In the genomic region with DNA sequence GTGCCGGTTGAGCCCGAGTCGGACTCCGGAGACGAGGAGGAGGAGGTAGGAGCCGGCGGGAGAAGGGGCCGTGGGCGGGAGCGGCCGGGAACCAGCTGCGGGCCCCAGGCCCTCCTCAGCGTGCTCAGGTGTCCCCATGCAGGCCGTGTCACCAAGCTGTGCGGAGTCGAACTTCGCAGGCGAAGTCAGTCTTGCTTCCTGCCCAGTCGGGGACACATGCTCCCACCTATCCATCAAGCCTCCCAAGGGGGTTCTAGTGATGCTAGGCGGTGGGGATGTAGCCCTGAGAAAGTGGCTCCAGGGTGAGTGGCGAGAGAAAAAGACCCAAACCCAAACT, we compare ENCODE assay signal across 7 mouse cellular contexts. TPM values are rescaled to one million over a fixed set of nuclear protein-coding genes. Genes with fewer than 3 reads are reported as not detected.
A peak's percentile ranks its signal among the peaks of the same experiment; 100 is the strongest.
DNase-seq lines count a peak whose midpoint lies in the region; ATAC-seq and TF ChIP-seq lines count a peak whose summit lies in the region.

No protein-coding gene starts in this region.

- no peak for TF ChIP-seq CTCF in small intestine, adult 2 months (IDR thresholded peaks at IDR 0.05; ENCODE audit: extremely low read depth, insufficient read length, insufficient replicate concordance, low read depth, low read length)

- peak overlapping the region; percentile 90 for H3K4me3 ChIP-seq in lung, embryonic 15.5 days
- H3K4me3 ChIP-seq in embryonic facial prominence, embryonic 15.5 days (replicated peaks), result peak overlapping the region; percentile 82
- peak overlapping the region; percentile 79 for H3K4me3 ChIP-seq in limb, embryonic 10.5 days
- peak overlapping the region; percentile 83 for H3K4me3 ChIP-seq in small intestine, adult 2 months (ENCODE audit: low read depth, low read length)

- peak; percentile 69; the same call in 1 of the 2 replicates for ATAC-seq in lung, embryonic 15.5 days (ENCODE audit: borderline replicate concordance, extremely low read depth, low FRiP score, low TSS enrichment)
- ATAC-seq in embryonic facial prominence, embryonic 15.5 days (ENCODE audit: insufficient number of reproducible peaks, low FRiP score, low TSS enrichment, low read depth), result peak; percentile 52

- no peak overlapping the region for H3K27ac ChIP-seq in lung, embryonic 15.5 days
- H3K27ac ChIP-seq in embryonic facial prominence, embryonic 15.5 days (replicated peaks), result peak overlapping the region; percentile 81; the same call in 1 of the 2 replicates
- H3K27ac ChIP-seq in limb, embryonic 10.5 days, result peak overlapping the region; percentile 86
- H3K27ac ChIP-seq in small intestine, adult 2 months (ENCODE audit: insufficient read depth, low read depth, low read length), result no peak overlapping the region

- H3K4me2 ChIP-seq in lung, embryonic 15.5 days, result peak overlapping the region; percentile 81
- H3K4me2 ChIP-seq in embryonic facial prominence, embryonic 15.5 days (replicated peaks), result peak overlapping the region; percentile 95

- no peak for DNase-seq in lung, postnatal 14 days
- DNase-seq in limb, embryonic 10.5 days (ENCODE audit: low spot score), result no peak
- no peak for DNase-seq in layer of hippocampus, postnatal 14 days (ENCODE audit: low spot score in 2 of 2)
- no peak for DNase-seq in right cerebral cortex, adult 2 months (ENCODE audit: low spot score in 2 of 2)

- under 1% methylated on average over 21 of the region's 21 CpGs for WGBS in lung, embryonic 15.5 days
- WGBS in embryonic facial prominence, embryonic 15.5 days, result 0% methylated on average over 21 of the region's 21 CpGs
- WGBS in limb, embryonic 10.5 days, result under 1% methylated on average over 21 of the region's 21 CpGs
- WGBS in small intestine, adult 2 months, result under 1% methylated on average over 21 of the region's 21 CpGs

- peaks cover 22% of the 10 kb centered on the region for H3K36me3 ChIP-seq in lung, embryonic 15.5 days
- peaks cover 27% of the 10 kb centered on the region for H3K36me3 ChIP-seq in embryonic facial prominence, embryonic 15.5 days
- H3K36me3 ChIP-seq in limb, embryonic 10.5 days, result peaks cover 40% of the 10 kb centered on the region
- peaks cover 15% of the 10 kb centered on the region for H3K36me3 ChIP-seq in small intestine, adult 2 months (ENCODE audit: control insufficient read depth, insufficient read depth, low read length)

- no peaks in the 10 kb centered on the region for H3K27me3 ChIP-seq in lung, embryonic 15.5 days
- no peaks in the 10 kb centered on the region for H3K27me3 ChIP-seq in embryonic facial prominence, embryonic 15.5 days
- no peaks in the 10 kb centered on the region for H3K27me3 ChIP-seq in limb, embryonic 10.5 days (ENCODE audit: low read depth, poor library complexity, severe bottlenecking)
- H3K27me3 ChIP-seq in small intestine, adult 2 months (ENCODE audit: control insufficient read depth, insufficient read depth, low read length), result no peaks in the 10 kb centered on the region

- no peak; the same call in 1 of the 2 replicates for TF ChIP-seq POLR2A in small intestine, adult 2 months (IDR thresholded peaks at IDR 0.05; ENCODE audit: low read depth, low read length)

- H3K9me3 ChIP-seq in lung, embryonic 15.5 days, result no peaks in the 10 kb centered on the region
- H3K9me3 ChIP-seq in embryonic facial prominence, embryonic 15.5 days (replicated peaks), result no peaks in the 10 kb centered on the region
- no peaks in the 10 kb centered on the region for H3K9me3 ChIP-seq in limb, embryonic 10.5 days (replicated peaks)

- H3K9ac ChIP-seq in lung, embryonic 15.5 days, result peak overlapping the region; percentile 76
- peak overlapping the region; percentile 87 for H3K9ac ChIP-seq in embryonic facial prominence, embryonic 15.5 days

- peaks cover 12% of the 10 kb centered on the region for H3K4me1 ChIP-seq in lung, embryonic 15.5 days
- peaks cover 19% of the 10 kb centered on the region for H3K4me1 ChIP-seq in embryonic facial prominence, embryonic 15.5 days
- H3K4me1 ChIP-seq in limb, embryonic 10.5 days, result peaks cover 20% of the 10 kb centered on the region
- peaks cover 6% of the 10 kb centered on the region for H3K4me1 ChIP-seq in small intestine, adult 2 months (ENCODE audit: control insufficient read depth, insufficient read depth, insufficient read length, low read length)

RNA-seq across cellular contexts. Expression of gene Ddx27, which starts 0.4 kb away (rescaled TPM):
- polyA plus RNA-seq in lung, embryonic 15.5 days (2015; fragmentation: Nextera tagmentation; extraction: Ambion mirVana), result 45.2 and 49.2 TPM in 2 replicates
- polyA plus RNA-seq in embryonic facial prominence, embryonic 15.5 days (2015; fragmentation: Nextera tagmentation; extraction: Ambion mirVana), result 44.3 and 47.6 TPM in 2 replicates
- 68.6 and 77.0 TPM in 2 replicates for polyA plus RNA-seq in limb, embryonic 10.5 days (2016; fragmentation: Nextera tagmentation; extraction: Ambion mirVana)
- 6.4 and 14.7 TPM in 2 replicates for polyA plus RNA-seq in small intestine, adult 2 months (2012; rRNA removed)
- 10 to 100 TPM; 29.3 to 30.1 TPM for total RNA-seq in layer of hippocampus, postnatal 14 days (2021)

RNA-seq across cellular contexts. Expression of gene Stau1, which starts 19.3 kb away (rescaled TPM):
- polyA plus RNA-seq in lung, embryonic 15.5 days (2015; fragmentation: Nextera tagmentation; extraction: Ambion mirVana), result 77.4 and 85.7 TPM in 2 replicates
- polyA plus RNA-seq in embryonic facial prominence, embryonic 15.5 days (2015; fragmentation: Nextera tagmentation; extraction: Ambion mirVana), result 96.9 and 97.3 TPM in 2 replicates
- polyA plus RNA-seq in limb, embryonic 10.5 days (2016; fragmentation: Nextera tagmentation; extraction: Ambion mirVana), result 87.9 and 98.3 TPM in 2 replicates
- 5.3 and 9.8 TPM in 2 replicates for polyA plus RNA-seq in small intestine, adult 2 months (2012; rRNA removed)
- total RNA-seq in layer of hippocampus, postnatal 14 days (2021), result 10 to 100 TPM; 69.5 to 70.3 TPM

RNA-seq across cellular contexts. Expression of gene Znfx1, which starts 47.5 kb away (rescaled TPM):
- 6.8 and 7.6 TPM in 2 replicates for polyA plus RNA-seq in lung, embryonic 15.5 days (2015; fragmentation: Nextera tagmentation; extraction: Ambion mirVana)
- polyA plus RNA-seq in embryonic facial prominence, embryonic 15.5 days (2015; fragmentation: Nextera tagmentation; extraction: Ambion mirVana), result 8.8 and 9.5 TPM in 2 replicates
- polyA plus RNA-seq in limb, embryonic 10.5 days (2016; fragmentation: Nextera tagmentation; extraction: Ambion mirVana), result 5.0 and 5.1 TPM in 2 replicates
- 21.0 and 56.0 TPM in 2 replicates for polyA plus RNA-seq in small intestine, adult 2 months (2012; rRNA removed)
- total RNA-seq in layer of hippocampus, postnatal 14 days (2021), result 10 to 100 TPM; 25.9 to 27.5 TPM

Comparison
In these comparisons a context has a peak if more than half of its experiments do, and no peak if none do; other contexts are left out.
1. H3K27ac ChIP-seq: peak in embryonic facial prominence, embryonic 15.5 days (single experiment) and limb, embryonic 10.5 days (single experiment); none in lung, embryonic 15.5 days (single experiment) and small intestine, adult 2 months (single experiment).
2. Peak in every context shown above with its lines, with median percentiles within 50 percentile points of each other: H3K4me3 ChIP-seq.